Mouse (Mus musculus): ENCODE measurements around the gene Krt12.

Krt12 gene

GRCm38 (mm10) chr11:99396661-99397060 is 25.4 kb downstream of the Krt12 start:
- no peak for DNase-seq

DNA sequence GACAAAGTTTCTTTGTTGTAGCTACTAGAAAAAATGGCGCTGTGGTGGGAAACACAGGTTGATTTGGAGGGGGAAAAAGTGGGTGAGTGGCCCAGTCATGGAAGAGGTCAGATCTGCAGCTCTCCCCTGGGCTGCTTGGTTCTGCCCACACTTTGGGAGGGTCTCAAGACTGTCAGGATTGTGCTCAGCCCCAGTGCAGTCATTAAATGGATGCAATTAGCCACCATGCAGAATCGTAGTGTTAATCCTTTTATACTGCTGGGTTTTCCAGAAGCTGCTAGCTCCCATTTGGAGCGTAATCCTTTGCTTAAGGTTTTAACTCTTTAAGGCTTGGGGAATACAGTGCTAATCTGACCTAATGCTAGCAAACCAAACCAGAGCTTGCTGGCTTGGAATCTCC is 26.0 kb downstream of the Krt12 start:
- no peak for DNase-seq

GRCm38 (mm10) chr11:99392492-99392891 is 29.6 kb downstream of the Krt12 start:
- DNase-seq, result no peak

DNA sequence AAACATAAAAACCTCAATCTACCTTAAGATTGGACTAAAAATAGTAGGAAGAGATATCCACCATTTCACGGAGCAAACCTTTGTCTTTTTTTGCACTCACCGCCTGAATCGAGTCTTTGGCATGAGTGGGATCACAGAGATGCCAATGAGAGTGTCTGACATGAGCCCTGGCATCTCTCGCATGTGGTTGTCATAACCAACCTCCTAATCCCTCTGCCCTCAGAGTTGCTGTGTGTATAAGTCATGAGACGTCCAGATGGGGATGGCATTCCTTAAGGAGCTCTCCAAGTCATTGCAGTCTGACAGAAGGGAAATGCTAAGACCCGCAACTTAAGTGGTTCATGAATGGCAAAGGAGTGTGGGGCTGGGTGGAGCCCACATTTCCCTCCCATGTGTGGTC is 30.7 kb downstream of the Krt12 start:
- DNase-seq, result peak; percentile 35 to 52

DNA sequence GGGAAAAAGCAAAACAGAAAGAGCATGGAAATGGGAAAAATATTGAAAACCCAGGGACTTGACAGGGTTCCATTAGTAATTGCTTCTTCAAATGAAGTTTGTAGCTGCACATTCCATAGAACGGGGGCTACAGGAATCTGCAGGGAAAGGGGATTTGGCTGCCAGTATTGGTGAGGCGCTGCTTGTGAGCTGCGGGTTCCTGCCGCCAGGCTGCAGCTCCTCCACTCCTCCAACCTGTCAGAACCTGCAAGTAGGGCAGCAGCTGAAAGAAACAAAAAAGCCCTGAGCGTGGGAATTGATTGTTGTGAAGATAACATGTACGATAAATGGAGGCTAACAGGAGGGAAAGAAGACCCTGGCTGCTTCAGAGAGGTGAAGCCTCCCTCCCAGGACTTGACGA is 31.2 kb downstream of the Krt12 start:
- DNase-seq, result peak in 1 of 2 experiments; percentile 26

GRCm38 (mm10) chr11:99389264-99389663 is 32.8 kb downstream of the Krt12 start, which contains the start of gene Krt10:
TSS of gene Krt10 (minus strand) at chr11:99389364.
- no peak for DNase-seq

- no peak for DNase-seq
Observed at GRCm38 (mm10) chr11:99388661-99389060, 33.4 kb downstream of the Krt12 start.

- DNase-seq, result peak; percentile 90 to 91
Observed at GRCm38 (mm10) chr11:99385813-99386721, 36.0 kb downstream of the Krt12 start.

DNA sequence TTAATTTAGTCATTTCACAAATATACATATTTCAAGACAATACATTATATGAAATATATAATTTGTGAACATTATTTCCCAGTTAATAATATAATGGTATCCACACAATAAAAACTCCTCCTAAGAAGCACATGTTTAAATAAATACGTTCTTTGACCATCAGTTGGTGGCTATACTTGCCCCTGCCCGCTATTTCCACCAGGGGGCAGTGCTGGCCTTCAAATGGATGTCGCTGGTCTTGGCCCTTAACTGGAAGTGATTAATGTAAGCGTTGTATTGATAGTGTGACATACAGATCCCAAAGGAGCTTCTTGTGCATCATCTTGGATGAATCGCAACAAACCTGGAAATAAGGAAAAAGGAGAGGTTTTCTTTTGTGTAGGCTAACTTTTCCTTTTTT is 42.5 kb downstream of the Krt12 start:
- DNase-seq, result peak; percentile 86 to 90

DNA sequence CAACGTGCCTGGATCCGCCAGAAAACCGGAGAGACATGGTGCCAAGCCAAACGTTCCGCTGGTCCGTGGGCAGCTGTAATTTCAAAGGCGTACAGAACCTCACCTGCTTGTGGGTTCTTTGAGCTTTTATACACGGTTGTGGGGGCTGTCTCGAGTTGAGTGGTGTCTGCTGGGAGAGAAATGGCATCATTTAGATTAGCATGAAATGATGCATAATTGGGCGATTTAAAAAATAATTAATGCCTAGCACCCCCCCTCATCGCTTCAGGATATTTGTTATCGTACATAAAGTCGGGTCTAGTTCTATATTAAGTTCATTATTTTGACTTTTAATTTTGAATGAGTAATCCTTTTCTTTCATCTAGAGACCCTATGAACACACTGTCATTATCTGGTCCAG is 47.3 kb downstream of the Krt12 start, which contains the start of gene Krt28:
Krt28 (minus strand) TSS at position 101 of the 400 bp plus-strand sequence.
- DNase-seq, result no peak

- peak; percentile 61 to 69 for DNase-seq
Observed at GRCm38 (mm10) chr11:99369853-99370451, 52.1 kb downstream of the Krt12 start.

- peak in 1 of 2 experiments; percentile 57 for DNase-seq
Observed at GRCm38 (mm10) chr11:99369229-99369628, 52.8 kb downstream of the Krt12 start.

DNA sequence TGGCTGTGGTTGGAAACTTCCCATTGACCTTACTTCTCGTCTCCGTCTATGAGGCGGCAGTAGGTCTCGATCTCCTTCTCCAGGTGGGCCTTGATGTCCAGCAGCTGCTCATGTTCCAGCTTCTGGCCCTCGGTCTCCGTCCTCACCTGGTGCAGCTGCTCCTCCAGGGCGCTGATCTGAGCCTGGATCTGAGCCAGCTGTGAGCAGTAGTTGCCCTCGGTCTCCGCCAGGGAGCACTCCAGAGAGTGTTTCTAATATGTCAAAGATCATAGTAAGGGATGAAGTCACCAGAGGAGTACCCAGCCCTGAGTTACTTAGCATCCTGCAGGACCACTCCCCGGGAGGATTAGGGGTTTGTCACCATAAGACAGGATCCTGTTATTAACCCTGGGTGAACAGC is 55.3 kb downstream of the Krt12 start:
- DNase-seq, result peak in 1 of 2 experiments; percentile 68

Data from cerebellum, postnatal 14 days (tissue).